ENCODE assay signal across 20 mouse cellular contexts in the genomic region with DNA sequence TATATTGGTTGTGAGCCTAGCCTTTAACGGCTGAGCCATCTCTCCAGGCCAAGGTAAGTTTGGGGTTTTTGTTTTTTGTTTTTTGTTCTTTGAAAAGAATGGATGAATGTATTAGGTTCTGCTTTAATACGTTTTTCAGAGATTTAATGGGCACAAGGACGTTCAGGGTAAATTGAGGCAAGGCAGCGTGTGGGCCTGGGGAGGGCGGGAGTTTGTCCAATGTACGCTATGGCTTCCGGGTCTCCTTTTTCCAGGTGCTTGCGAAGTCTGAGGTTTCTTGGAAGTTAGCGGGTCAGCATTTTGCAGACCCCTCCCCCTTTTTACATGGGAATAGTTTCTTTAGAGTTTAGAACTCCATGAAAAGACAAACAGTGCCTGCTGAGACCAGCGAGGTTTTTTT. TPM values are rescaled to one million over a fixed set of nuclear protein-coding genes. Genes with fewer than 3 reads are reported as not detected.
DNase-seq lines count a peak whose midpoint lies in the region; ATAC-seq lines count a peak whose summit lies in the region.
"Had no signal": no experiment of that assay in that cellular context is flagged by ENCODE, and none has a peak within 500 bp of the region (broad histone marks: within the 10 kb centered on the region; RNA-seq: fewer than 3 reads in every experiment).

No protein-coding gene starts in this region.

- 1% methylated on average over 10 of the region's 10 CpGs for WGBS in hindbrain, embryonic 10.5 days
- under 1% methylated on average over 10 of the region's 10 CpGs for WGBS in midbrain, embryonic 11.5 days
- under 1% methylated on average over 10 of the region's 10 CpGs for WGBS in neural tube, embryonic 12.5 days

- peaks cover 91% of the 10 kb centered on the region for H3K4me1 ChIP-seq in hindbrain, embryonic 10.5 days (replicated peaks)
- peaks cover 68% of the 10 kb centered on the region for H3K4me1 ChIP-seq in midbrain, embryonic 11.5 days (ENCODE audit: control insufficient read depth, insufficient read depth, low read length)
- peaks cover 56% of the 10 kb centered on the region for H3K4me1 ChIP-seq in neural tube, embryonic 12.5 days

- H3K9ac ChIP-seq in midbrain, embryonic 11.5 days (ENCODE audit: low read length): peak overlapping the region; percentile 21; the same call in 1 of the 2 replicates
- 0 out of 2 replicates have a peak overlapping the region, but pooled peaks have one; percentile 26 for H3K9ac ChIP-seq in neural tube, embryonic 12.5 days
- H3K9ac ChIP-seq: heart, embryonic 12.5 days; limb, embryonic 15.5 days had no signal

- peak; percentile 2 for DNase-seq in embryo, embryonic 9.5 days (ENCODE audit: extremely low spot score)
- no peak for DNase-seq in embryo, embryonic 11 days
- peak; percentile 12 for DNase-seq in hindbrain, embryonic 10.5 days (ENCODE audit: low spot score)
- peak; percentile 87 for DNase-seq in midbrain, embryonic 11.5 days (ENCODE audit: low spot score, missing footprints)
- no peak for DNase-seq in left cerebral cortex, adult 18-20 months (ENCODE audit: low spot score in 2 of 2)
- no peak for DNase-seq in spleen, postnatal 10 days (ENCODE audit: low spot score in 2 of 2)
- no peak for DNase-seq in gastrocnemius, adult 18-20 months (ENCODE audit: low spot score)
- DNase-seq: cerebellum, adult 11-12 months; gastrocnemius, postnatal 36 days; heart, postnatal 36 days; kidney, adult 18-20 months; kidney, postnatal 14 days; lung, adult 2 months; right cerebral cortex, postnatal 14 days had no signal

- H3K4me3 ChIP-seq in hindbrain, embryonic 10.5 days: peak overlapping the region; percentile 58
- H3K4me3 ChIP-seq in midbrain, embryonic 11.5 days (ENCODE audit: low read depth, low read length): peak overlapping the region; percentile 56
- peak overlapping the region; percentile 53 for H3K4me3 ChIP-seq in neural tube, embryonic 12.5 days
- H3K4me3 ChIP-seq: heart, embryonic 12.5 days; limb, embryonic 15.5 days had no signal

- peaks cover 100% of the 10 kb centered on the region for H3K27me3 ChIP-seq in hindbrain, embryonic 10.5 days (ENCODE audit: insufficient read depth, poor library complexity, severe bottlenecking)
- H3K27me3 ChIP-seq in midbrain, embryonic 11.5 days (ENCODE audit: control insufficient read depth, insufficient read depth, low read length): peaks cover 19% of the 10 kb centered on the region
- peaks cover 65% of the 10 kb centered on the region for H3K27me3 ChIP-seq in neural tube, embryonic 12.5 days (replicated peaks)

- ATAC-seq in midbrain, embryonic 11.5 days (ENCODE audit: low FRiP score): no peak
- ATAC-seq in neural tube, embryonic 12.5 days (ENCODE audit: low FRiP score, low read depth): no peak

- H3K9me3 ChIP-seq in hindbrain, embryonic 10.5 days: no peaks in the 10 kb centered on the region
- no peaks in the 10 kb centered on the region for H3K9me3 ChIP-seq in midbrain, embryonic 11.5 days (ENCODE audit: control insufficient read depth, low read length)
- no peaks in the 10 kb centered on the region for H3K9me3 ChIP-seq in neural tube, embryonic 12.5 days
- H3K9me3 ChIP-seq: heart, embryonic 12.5 days; limb, embryonic 15.5 days had no signal

- peak overlapping the region; percentile 88 for H3K4me2 ChIP-seq in midbrain, embryonic 11.5 days
- peak overlapping the region; percentile 71 for H3K4me2 ChIP-seq in neural tube, embryonic 12.5 days (replicated peaks)
- H3K4me2 ChIP-seq: limb, embryonic 15.5 days had no signal

- H3K27ac ChIP-seq in hindbrain, embryonic 10.5 days: peak overlapping the region; percentile 67; the same call in 1 of the 2 replicates
- no peak overlapping the region for H3K27ac ChIP-seq in midbrain, embryonic 11.5 days (ENCODE audit: low read depth, low read length)
- no peak overlapping the region for H3K27ac ChIP-seq in neural tube, embryonic 12.5 days
- H3K27ac ChIP-seq: limb, embryonic 15.5 days; macrophage had no signal

- no peaks in the 10 kb centered on the region for H3K36me3 ChIP-seq in hindbrain, embryonic 10.5 days
- H3K36me3 ChIP-seq in midbrain, embryonic 11.5 days (ENCODE audit: control insufficient read depth, insufficient read depth, low read length): no peaks in the 10 kb centered on the region
- H3K36me3 ChIP-seq in neural tube, embryonic 12.5 days: no peaks in the 10 kb centered on the region
- H3K36me3 ChIP-seq: heart, embryonic 12.5 days; limb, embryonic 15.5 days had no signal

RNA-seq across cellular contexts. Expression of a gene that starts 0.8 kb away (rescaled TPM):
- polyA plus RNA-seq in hindbrain, embryonic 10.5 days (2016; fragmentation: Nextera tagmentation; extraction: Ambion mirVana): 5.7 and 6.8 TPM in 2 replicates
- 6.1 and 6.5 TPM in 2 replicates for polyA plus RNA-seq in midbrain, embryonic 11.5 days (2014; fragmentation: Nextera tagmentation; extraction: Ambion mirVana)
- 8.5 and 9.7 TPM in 2 replicates for polyA plus RNA-seq in neural tube, embryonic 12.5 days (2016; fragmentation: Nextera tagmentation; extraction: Ambion mirVana)
- total RNA-seq in left cerebral cortex, adult 18-20 months (2021): under 1 TPM in 1 of 2 experiments, not detected in 1; 0.12 TPM
- not detected for total RNA-seq in gastrocnemius, adult 18-20 months (2021)
- total RNA-seq: common myeloid progenitor, adult 5-6 weeks; gastrocnemius, postnatal 36 days; heart, postnatal 36 days had no signal
- polyA plus RNA-seq: frontal cortex, adult 2 months; heart, embryonic 12.5 days; limb, embryonic 15.5 days; lung, adult 2 months; macrophage had no signal

Comparison
In these comparisons a context has a peak if more than half of its experiments do, and no peak if none do; other contexts are left out.
1. DNase-seq: peak in embryo, embryonic 9.5 days (single experiment), hindbrain, embryonic 10.5 days (single experiment) and midbrain, embryonic 11.5 days (single experiment); none in embryo, embryonic 11 days (single experiment), left cerebral cortex, adult 18-20 months (0 of 2), spleen, postnatal 10 days (0 of 2) and gastrocnemius, adult 18-20 months (single experiment).
2. Peak in every context shown above with its lines, with median percentiles within 50 percentile points of each other: H3K4me3 ChIP-seq.